Mouse (Mus musculus) kidney, embryonic 16.5 days (tissue): Measurements from ENCODE around the gene Cyth1. TPM values are rescaled to one million over a fixed set of nuclear protein-coding genes. Genes with fewer than 3 reads are reported as not detected.
A peak's percentile ranks its signal among the peaks of the same experiment; 100 is the strongest.

Experiments
- ATAC-seq: fragments of 200-750 bp; cut with Nextera tagmentation; 2 replicates; pipeline ENCODE4 v1.8.0; 2017; ENCODE audit warnings: moderate TSS enrichment; ENCODE audit not compliant: low FRiP score, low TSS enrichment
- H3K27ac ChIP-seq: fragments of 300-500 bp; sonication (generic); 2 replicates; pipeline ENCODE4 v1.5.1; 2014; ENCODE audit warnings: low read length
- H3K27me3 ChIP-seq: fragments of 300-500 bp; sonication (generic); 2 replicates; pipeline ENCODE4 v1.6.1; 2014; ENCODE audit warnings: low read length, control low read depth, mixed read lengths; ENCODE audit not compliant: insufficient read depth
- H3K36me3 ChIP-seq: fragments of 300-500 bp; sonication (generic); 2 replicates; pipeline ENCODE4 v1.6.1; 2014; ENCODE audit warnings: low read length, control low read depth, mixed read lengths; ENCODE audit not compliant: insufficient read depth
- H3K4me1 ChIP-seq: fragments of 300-500 bp; sonication (generic); 2 replicates; pipeline ENCODE4 v1.6.1; 2014; ENCODE audit warnings: low read length, control low read depth, mixed read lengths; ENCODE audit not compliant: insufficient read depth
- H3K4me2 ChIP-seq: fragments of 300-500 bp; sonication (generic); replicated peaks from 2 replicates; pipeline ENCODE4 v1.6.1; 2014; ENCODE audit warnings: low read depth, low read length
- H3K4me3 ChIP-seq: fragments of 300-500 bp; sonication (generic); 2 replicates; pipeline ENCODE4 v1.5.1; 2014; ENCODE audit warnings: mild to moderate bottlenecking, low read length
- H3K9ac ChIP-seq: fragments of 300-500 bp; sonication (generic); replicated peaks from 2 replicates; pipeline ENCODE4 v1.6.1; 2014; ENCODE audit warnings: low read length
- H3K9me3 ChIP-seq: fragments of 300-500 bp; sonication (generic); 2 replicates; pipeline ENCODE4 v1.6.1; 2016; ENCODE audit warnings: low read length, control low read depth
- WGBS: fragments of 180-500 bp; shearing (Covaris S2); extraction: QIAGEN DNeasy Blood & Tissue Kit; methylation state at CpG from one replicate; pipeline ENCODE4 v1.1.7; 2014; 5-methylcytosine and 5-hydroxymethylcytosine counted together
- polyA plus RNA-seq: library from polyadenylated mRNA; unstranded; fragments of >200 nt; fragmentation: Nextera tagmentation; extraction: Ambion mirVana; gene quantifications from 2 replicates; pipeline ENCODE4 v1.2.1, GENCODE M21; 2015

Gene Cyth1
- polyA plus RNA-seq, 1 experiment from 2014 or later: 17.9 TPM

DNA sequence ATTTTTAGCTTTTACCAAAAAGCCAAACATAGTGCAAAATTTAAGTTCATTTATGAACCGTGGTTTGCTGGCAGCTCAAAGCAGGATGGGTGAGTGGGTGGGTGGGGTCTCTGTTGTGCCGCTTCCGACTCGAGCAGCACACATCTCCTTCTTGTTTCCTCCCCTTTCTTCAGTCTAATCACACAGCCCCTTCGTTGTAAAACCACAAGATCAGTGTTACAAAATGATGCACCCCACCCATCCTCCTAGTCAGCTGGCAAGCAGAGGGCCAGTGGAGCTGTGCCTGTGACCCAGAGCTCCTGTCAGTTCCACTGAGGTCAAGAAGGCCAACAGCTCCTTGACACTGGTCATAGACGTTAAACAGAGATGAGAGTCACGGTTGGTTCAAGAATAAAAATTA is 20.7 kb downstream of the Cyth1 start:
- Histone ChIP-seq H3K27me3 (no peaks in the 10 kb centered on the region), H3K9me3 (no peaks in the 10 kb centered on the region), H3K27ac (no peak overlapping the region), H3K4me2 (no peak overlapping the region), H3K4me3 (no peak overlapping the region), H3K9ac (no peak overlapping the region), H3K4me1 (0 out of 2 replicates have a peak, but pooled peaks cover 9% of the 10 kb centered on the region), H3K36me3 (no peaks in the 10 kb centered on the region)
- WGBS: 57% methylated on average over 7 of the region's 7 CpGs
- no peak for ATAC-seq

- no peak overlapping the region for H3K9ac ChIP-seq
- no peaks in the 10 kb centered on the region for H3K36me3 ChIP-seq
- H3K4me2 ChIP-seq: no peak overlapping the region
- no peaks in the 10 kb centered on the region for H3K9me3 ChIP-seq
- 84% methylated on average over 7 of the region's 7 CpGs for WGBS
- ATAC-seq: no peak
- H3K4me3 ChIP-seq: no peak overlapping the region
- 0 out of 2 replicates have a peak, but pooled peaks cover 3% of the 10 kb centered on the region for H3K4me1 ChIP-seq
- H3K27ac ChIP-seq: no peak overlapping the region
- H3K27me3 ChIP-seq: no peaks in the 10 kb centered on the region
Observed at GRCm38 (mm10) chr11:118226850-118227249, 21.5 kb downstream of the Cyth1 start.

GRCm38 (mm10) chr11:118225862-118226261 is 22.5 kb downstream of the Cyth1 start:
- Histone ChIP-seq H3K9ac (no peak overlapping the region), H3K4me2 (no peak overlapping the region), H3K36me3 (no peaks in the 10 kb centered on the region), H3K27me3 (no peaks in the 10 kb centered on the region), H3K9me3 (no peaks in the 10 kb centered on the region), H3K27ac (no peak overlapping the region), H3K4me1 (0 out of 2 replicates have a peak, but pooled peaks cover 3% of the 10 kb centered on the region), H3K4me3 (no peak overlapping the region)
- ATAC-seq: no peak
- WGBS: 38% methylated on average over 1 of the region's 1 CpGs

DNA sequence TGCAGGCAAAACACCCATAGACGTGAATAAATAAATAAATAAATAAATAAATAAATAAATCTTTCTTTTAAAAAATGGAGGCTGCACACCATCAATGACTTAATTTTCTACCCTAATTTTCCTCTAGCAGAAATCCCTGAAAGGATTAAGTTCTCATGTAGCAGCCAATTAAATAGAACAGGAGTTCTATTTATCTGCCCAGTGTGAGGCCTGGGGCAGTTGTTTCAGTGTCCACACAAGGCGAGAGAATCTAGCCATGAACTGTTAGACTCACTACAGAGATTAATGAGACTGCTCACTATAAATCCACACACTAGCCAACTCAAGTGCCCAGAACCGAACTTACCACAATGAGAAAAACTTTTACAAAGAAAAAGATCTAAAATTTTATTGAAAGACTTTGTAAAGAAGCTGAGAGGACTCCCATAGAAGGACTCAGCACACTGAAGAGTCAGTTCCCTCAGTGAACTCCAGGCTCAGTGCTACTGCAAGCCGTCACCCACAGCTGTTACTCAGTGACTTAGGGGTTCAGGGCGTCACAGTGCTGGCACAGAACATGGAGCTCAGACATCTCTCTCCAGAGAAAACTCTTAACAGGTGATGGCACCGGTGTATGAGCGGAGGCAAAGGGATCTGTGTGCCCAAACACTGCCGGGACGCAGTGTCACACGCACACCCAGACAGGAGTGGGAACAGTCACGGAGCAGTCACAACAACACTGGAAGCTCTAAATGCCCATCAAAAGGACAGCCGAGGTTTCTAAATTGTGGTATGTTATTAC is 23.1 kb downstream of the Cyth1 start:
- H3K27me3 ChIP-seq: no peaks in the 10 kb centered on the region
- 75% methylated on average over 12 of the region's 12 CpGs for WGBS
- no peak overlapping the region for H3K27ac ChIP-seq
- peaks cover 3% of the 10 kb centered on the region; the same call in 1 of the 2 replicates for H3K4me1 ChIP-seq
- no peak for ATAC-seq
- H3K9me3 ChIP-seq: no peaks in the 10 kb centered on the region
- H3K9ac ChIP-seq: no peak overlapping the region
- no peaks in the 10 kb centered on the region for H3K36me3 ChIP-seq
- no peak overlapping the region for H3K4me3 ChIP-seq
- H3K4me2 ChIP-seq: no peak overlapping the region

GRCm38 (mm10) chr11:118223416-118224067 is 24.9 kb downstream of the Cyth1 start:
- Histone ChIP-seq H3K4me1 (peaks cover 3% of the 10 kb centered on the region; the same call in 1 of the 2 replicates), H3K27ac (no peak overlapping the region), H3K4me2 (no peak overlapping the region), H3K9me3 (no peaks in the 10 kb centered on the region), H3K9ac (no peak overlapping the region), H3K36me3 (no peaks in the 10 kb centered on the region), H3K27me3 (no peaks in the 10 kb centered on the region), H3K4me3 (no peak overlapping the region)
- WGBS: 75% methylated on average over 10 of the region's 10 CpGs
- ATAC-seq: no peak

- Histone ChIP-seq H3K4me2 (no peak overlapping the region), H3K4me3 (no peak overlapping the region), H3K9ac (no peak overlapping the region), H3K4me1 (peaks cover 3% of the 10 kb centered on the region; the same call in 1 of the 2 replicates), H3K27ac (peak overlapping the region; percentile 56), H3K36me3 (no peaks in the 10 kb centered on the region), H3K9me3 (no peaks in the 10 kb centered on the region), H3K27me3 (no peaks in the 10 kb centered on the region)
- ATAC-seq: no peak
- 83% methylated on average over 5 of the region's 5 CpGs for WGBS
Observed at GRCm38 (mm10) chr11:118222917-118223316, 25.5 kb downstream of the Cyth1 start.

- Histone ChIP-seq H3K4me2 (no peak overlapping the region), H3K4me1 (peaks cover 3% of the 10 kb centered on the region; the same call in 1 of the 2 replicates), H3K4me3 (no peak overlapping the region), H3K9me3 (no peaks in the 10 kb centered on the region), H3K9ac (no peak overlapping the region), H3K36me3 (no peaks in the 10 kb centered on the region), H3K27me3 (no peaks in the 10 kb centered on the region), H3K27ac (peak overlapping the region; percentile 56)
- WGBS: 65% methylated on average over 6 of the region's 6 CpGs
- ATAC-seq: no peak
Observed at GRCm38 (mm10) chr11:118222351-118222885, 26.0 kb downstream of the Cyth1 start.

- no peak overlapping the region for H3K27ac ChIP-seq
- no peak overlapping the region for H3K4me3 ChIP-seq
- ATAC-seq: no peak
Observed at GRCm38 (mm10) chr11:118220561-118221262, 27.7 kb downstream of the Cyth1 start.

DNA sequence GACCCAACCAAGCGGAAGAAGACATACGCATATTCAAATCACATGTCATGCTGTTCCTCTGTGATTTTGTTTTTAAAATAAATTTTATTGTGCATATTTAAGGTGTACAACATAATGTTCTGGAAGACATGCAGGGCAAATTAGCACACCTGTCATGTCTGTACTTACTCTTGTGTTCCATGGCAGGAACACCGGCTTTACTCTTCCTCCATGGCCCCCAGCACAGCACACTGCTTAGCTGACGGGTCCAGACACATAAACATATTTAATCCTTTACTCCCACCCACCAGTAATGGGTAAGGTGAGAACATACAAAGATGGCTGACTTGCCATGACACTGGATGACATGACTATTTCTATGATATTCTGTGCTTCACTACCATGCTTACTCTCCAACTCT is 29.3 kb downstream of the Cyth1 start:
- Histone ChIP-seq H3K27ac (no peak overlapping the region), H3K36me3 (no peaks in the 10 kb centered on the region), H3K4me2 (no peak overlapping the region), H3K4me3 (no peak overlapping the region), H3K9ac (no peak overlapping the region), H3K4me1 (no peaks in the 10 kb centered on the region; the same call in 1 of the 2 replicates), H3K27me3 (no peaks in the 10 kb centered on the region), H3K9me3 (no peaks in the 10 kb centered on the region)
- WGBS: 86% methylated on average over 4 of the region's 4 CpGs
- ATAC-seq: no peak

More at GRCm38 (mm10) chr11:118220561-118221262, 27.7 kb downstream of the Cyth1 start:
- Histone ChIP-seq H3K36me3 (no peaks in the 10 kb centered on the region), H3K9ac (no peak overlapping the region), H3K27me3 (no peaks in the 10 kb centered on the region), H3K4me2 (0 out of 2 replicates have a peak overlapping the region, but pooled peaks have one; percentile 17), H3K4me1 (no peaks in the 10 kb centered on the region; the same call in 1 of the 2 replicates), H3K9me3 (no peaks in the 10 kb centered on the region)
- 27% methylated on average over 7 of the region's 7 CpGs for WGBS
